Mouse (Mus musculus) effector memory CD4-positive, alpha-beta T cell, adult 7 months (primary cell): ENCODE results near the gene Vmn1r69. TPM values are rescaled to one million over a fixed set of nuclear protein-coding genes. Genes with fewer than 3 reads are reported as not detected.

ENCODE experiments used
- polyA plus RNA-seq: library from polyadenylated mRNA; unstranded; fragments of 100-300 nt; shearing (Covaris generic); gene quantifications from one replicate; pipeline ENCODE4 v1.2.1, GENCODE M21; 2017

Vmn1r69 gene
- not detected for polyA plus RNA-seq

DNA sequence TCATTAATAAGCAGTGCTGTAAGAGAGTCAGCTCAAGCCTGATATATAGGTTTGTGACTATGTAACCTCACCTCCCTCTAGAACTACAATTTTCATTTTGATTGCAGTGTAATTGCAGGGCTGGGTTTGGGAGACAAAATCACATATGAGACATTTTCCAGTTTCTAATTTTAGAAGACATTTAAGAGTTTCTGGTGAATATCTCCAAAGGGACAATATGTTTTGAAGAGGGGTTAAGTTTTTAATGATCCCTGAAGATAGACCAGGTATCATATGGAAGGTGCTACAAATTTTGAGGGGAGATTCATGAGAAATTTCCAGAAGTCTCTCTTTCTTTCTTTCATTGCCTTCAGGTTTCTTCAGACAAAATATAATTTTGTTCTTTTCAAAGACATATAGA lies at the start of gene Vmn1r69:
TSS of gene Vmn1r69 (minus strand) at position 101 of the 400 bp plus-strand sequence.

DNA sequence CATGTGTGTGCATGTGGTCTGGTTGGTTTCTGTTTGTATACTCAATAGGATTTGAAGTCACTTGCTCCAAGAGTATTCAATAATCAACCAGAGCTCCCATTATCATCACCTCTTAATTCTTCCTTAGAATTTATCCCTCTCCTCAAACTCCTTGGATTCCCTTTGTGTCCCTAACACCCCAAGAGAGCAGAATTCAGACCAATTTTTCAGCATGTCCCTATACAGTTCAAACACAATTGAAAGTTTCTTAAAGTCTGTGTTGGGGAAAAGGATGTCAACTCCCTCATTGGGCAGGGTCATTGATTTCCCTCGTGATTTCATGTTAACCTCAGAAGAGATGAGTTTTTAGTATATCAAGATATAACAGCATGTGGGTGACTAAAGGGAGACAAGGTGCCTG lies 17.8 kb upstream of the Vmn1r69 start, which contains the start of gene Vmn1r70:
TSS of gene Vmn1r70 (plus strand) at position 301 of the 400 bp plus-strand sequence.

DNA sequence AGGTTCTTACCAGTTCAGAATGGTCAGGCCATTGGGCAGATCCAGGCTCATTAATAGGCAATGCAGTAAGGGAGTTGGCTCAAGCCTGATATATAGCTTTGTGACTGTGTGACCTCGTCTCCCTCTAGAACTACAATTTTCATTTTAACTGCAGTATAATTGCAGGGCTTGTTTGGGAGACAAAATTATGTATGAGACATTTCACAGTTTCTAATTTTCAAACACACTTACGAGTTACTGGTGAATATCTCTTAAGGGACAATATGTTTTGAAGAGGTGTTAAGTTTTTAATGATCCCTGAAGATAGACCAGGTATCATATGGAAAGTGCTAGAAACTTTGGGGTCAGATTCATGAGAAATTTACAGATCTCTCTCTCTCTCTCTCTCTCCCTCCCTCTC lies 55.1 kb downstream of the Vmn1r69 start, which contains the start of gene Vmn1r68:
TSS of gene Vmn1r68 (minus strand) at position 101 of the 400 bp plus-strand sequence.

Other genes starting within 250 kb of the Vmn1r69 start
- gene Vmn1r67, start 170.3 kb downstream of the Vmn1r69 start, polyA plus RNA-seq = 0.16 TPM
- 0.79 TPM for gene Zik1, start 118.3 kb downstream of the Vmn1r69 start, polyA plus RNA-seq
- gene Vmn1r68, start 55.2 kb downstream of the Vmn1r69 start, polyA plus RNA-seq = 0.83 TPM
- gene Vmn1r70, start 17.9 kb upstream of the Vmn1r69 start, polyA plus RNA-seq = 0.10 TPM
- gene Nlrp4b, start 74.1 kb upstream of the Vmn1r69 start, polyA plus RNA-seq = 0.66 TPM
- 0.13 TPM for gene Vmn1r71, start 140.7 kb upstream of the Vmn1r69 start, polyA plus RNA-seq